Mouse (Mus musculus): ENCODE results near the gene Ccr10.

DNA sequence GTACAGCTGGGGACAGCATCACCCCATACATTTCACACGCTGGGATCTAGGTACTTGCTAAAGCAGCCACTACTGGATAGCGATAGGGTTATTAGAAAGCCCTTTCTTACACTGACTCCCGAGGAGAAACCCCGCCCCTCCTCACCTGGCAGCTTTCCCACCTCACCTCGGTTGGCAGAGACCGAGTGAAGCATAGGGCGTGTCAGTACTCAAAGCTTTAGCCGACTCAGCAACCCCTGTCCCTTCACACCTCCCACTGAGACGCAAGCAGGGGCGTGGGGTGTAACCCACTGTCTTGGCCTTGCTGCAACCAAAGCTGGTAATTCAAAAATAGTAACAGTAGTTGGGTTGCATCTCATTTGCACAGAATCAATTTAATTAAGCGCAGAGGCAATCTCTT, 2.1 kb downstream of the Ccr10 start:
- no peak for TF ChIP-seq CTCF (IDR thresholded peaks at IDR 0.05; ENCODE audit: control insufficient read depth, insufficient read depth, insufficient replicate concordance, low read depth, low read length)
- TF ChIP-seq POLR2A (IDR thresholded peaks at IDR 0.05; ENCODE audit: control insufficient read depth, low read depth, low read length): no peak

All from testis, adult 2 months (tissue).